Mouse (Mus musculus) kidney, adult 2 months (tissue): Measurements from ENCODE around the gene Itgb6.

Experiments used
- CTCF ChIP-seq: fragments of 200-500 bp; conservative IDR thresholded peaks from 2 replicates; pipeline ENCODE4 v1.5.1; 2011; ENCODE audit warnings: low read depth, mild to moderate bottlenecking, control low read depth, low read length, moderate library complexity, mixed read lengths; ENCODE audit not compliant: insufficient read depth, insufficient read length
- POLR2A ChIP-seq: fragments of 200-500 bp; IDR thresholded peaks from one replicate; pipeline ENCODE4 v1.6.1; 2011; ENCODE audit warnings: low read depth, low read length, control low read depth

GRCm38 (mm10) chr2:60614758-60615157 is 107.7 kb downstream of the Itgb6 start:
- TF ChIP-seq POLR2A: no peak
- no peak for TF ChIP-seq CTCF
